Comparison of ENCODE assay signal across 8 mouse cellular contexts in genomic region chr1:171034201-171034600, GRCm38 (mm10). TPM values are rescaled to one million over a fixed set of nuclear protein-coding genes. Genes with fewer than 3 reads are reported as not detected.
DNase-seq lines count a peak whose midpoint lies in the region; ATAC-seq and TF ChIP-seq lines count a peak whose summit lies in the region.

No protein-coding gene starts in this region.

- peak overlapping the region; percentile 93 for H3K4me2 ChIP-seq in heart, embryonic 16.5 days (ENCODE audit: low read depth, low read length)
- H3K4me2 ChIP-seq in forebrain, embryonic 13.5 days = peak overlapping the region; percentile 83
- H3K4me2 ChIP-seq in liver, postnatal 0 days (ENCODE audit: low read depth, low read length) = peak overlapping the region; percentile 83

- no peak for TF ChIP-seq EP300 in liver, postnatal 0 days (IDR thresholded peaks at IDR 0.05; ENCODE audit: low read depth)

- WGBS in heart, embryonic 16.5 days = 11% methylated on average over 11 of the region's 11 CpGs
- 6% methylated on average over 11 of the region's 11 CpGs for WGBS in forebrain, embryonic 13.5 days
- WGBS in liver, postnatal 0 days (ENCODE audit: insufficient replicate concordance) = 12% methylated on average over 11 of the region's 11 CpGs

- DNase-seq in heart, adult 8-10 months (ENCODE audit: low spot score) = no peak
- no peak for DNase-seq in G1E (ENCODE audit: low spot score)
- no peak for DNase-seq in liver, postnatal 0 days
- no peak for DNase-seq in adrenal gland, adult (ENCODE audit: inconsistent age in 2 of 2, low spot score in 1 of 2)
- no peak for DNase-seq in layer of hippocampus, postnatal 36 days

- no peaks in the 10 kb centered on the region for H3K36me3 ChIP-seq in heart, embryonic 16.5 days (ENCODE audit: control insufficient read depth, insufficient read depth)
- H3K36me3 ChIP-seq in G1E (replicated peaks) = no peaks in the 10 kb centered on the region
- H3K36me3 ChIP-seq in forebrain, embryonic 13.5 days (ENCODE audit: poor library complexity, severe bottlenecking) = no peaks in the 10 kb centered on the region
- H3K36me3 ChIP-seq in liver, postnatal 0 days (replicated peaks; ENCODE audit: insufficient read depth, low read length) = no peaks in the 10 kb centered on the region

- peak overlapping the region; percentile 64 for H3K4me3 ChIP-seq in heart, embryonic 16.5 days (ENCODE audit: low read length)
- peak overlapping the region; percentile 70; the same call in 1 of the 2 replicates for H3K4me3 ChIP-seq in G1E (ENCODE audit: low read depth, low read length)
- H3K4me3 ChIP-seq in forebrain, embryonic 13.5 days = peak overlapping the region; percentile 59
- H3K4me3 ChIP-seq in liver, postnatal 0 days (ENCODE audit: low read depth, low read length) = peak overlapping the region; percentile 55

- peaks cover 23% of the 10 kb centered on the region for H3K27me3 ChIP-seq in heart, embryonic 16.5 days (ENCODE audit: control insufficient read depth, insufficient read depth, low read length)
- H3K27me3 ChIP-seq in G1E (ENCODE audit: insufficient read depth, low read length) = peaks cover 14% of the 10 kb centered on the region; the same call in 1 of the 2 replicates
- H3K27me3 ChIP-seq in forebrain, embryonic 13.5 days = peaks cover 43% of the 10 kb centered on the region
- no peaks in the 10 kb centered on the region; the same call in 1 of the 2 replicates for H3K27me3 ChIP-seq in liver, postnatal 0 days (ENCODE audit: insufficient read depth, low read length)

- H3K9me3 ChIP-seq in heart, embryonic 16.5 days (replicated peaks; ENCODE audit: control insufficient read depth, low read length) = peaks cover 3% of the 10 kb centered on the region; the same call in 1 of the 2 replicates
- H3K9me3 ChIP-seq in G1E (replicated peaks) = no peaks in the 10 kb centered on the region
- no peaks in the 10 kb centered on the region for H3K9me3 ChIP-seq in forebrain, embryonic 13.5 days (replicated peaks)
- H3K9me3 ChIP-seq in liver, postnatal 0 days (ENCODE audit: low read length) = no peaks in the 10 kb centered on the region

- H3K27ac ChIP-seq in heart, embryonic 16.5 days (ENCODE audit: low read length) = no peak overlapping the region
- H3K27ac ChIP-seq in forebrain, embryonic 13.5 days = no peak overlapping the region
- H3K27ac ChIP-seq in liver, postnatal 0 days (ENCODE audit: low read depth) = no peak overlapping the region

- TF ChIP-seq CTCF in G1E (IDR thresholded peaks at IDR 0.05; ENCODE audit: low read depth, low read length) = no peak
- no peak for TF ChIP-seq CTCF in liver, postnatal 0 days (IDR thresholded peaks at IDR 0.05; ENCODE audit: low read depth)

- peak overlapping the region; percentile 34; the same call in 1 of the 2 replicates for H3K9ac ChIP-seq in heart, embryonic 16.5 days (ENCODE audit: low read length)
- H3K9ac ChIP-seq in forebrain, embryonic 13.5 days = peak overlapping the region; percentile 48
- H3K9ac ChIP-seq in liver, postnatal 0 days (replicated peaks) = no peak overlapping the region

- H3K4me1 ChIP-seq in heart, embryonic 16.5 days (ENCODE audit: control insufficient read depth, insufficient read depth, low read length) = peaks cover 3% of the 10 kb centered on the region
- peaks cover 42% of the 10 kb centered on the region for H3K4me1 ChIP-seq in G1E (ENCODE audit: insufficient read depth, low read depth, low read length)
- peaks cover 28% of the 10 kb centered on the region for H3K4me1 ChIP-seq in forebrain, embryonic 13.5 days
- peaks cover 23% of the 10 kb centered on the region for H3K4me1 ChIP-seq in liver, postnatal 0 days (ENCODE audit: insufficient read depth)

- no peak for ATAC-seq in heart, embryonic 16.5 days (replicated peaks; ENCODE audit: extremely low read depth, insufficient read depth, low FRiP score)
- no peak for ATAC-seq in G1E (ENCODE audit: extremely low read depth, insufficient number of reproducible peaks, low FRiP score, poor library complexity, severe bottlenecking)
- no peak for ATAC-seq in forebrain, embryonic 13.5 days
- ATAC-seq in liver, postnatal 0 days = no peak
- no peak for ATAC-seq in frontal cortex, adult (ENCODE audit: low TSS enrichment)

RNA-seq across cellular contexts. Expression of gene Fcgr4, which starts 15.5 kb away (rescaled TPM):
- 1.1 and 1.3 TPM in 2 replicates for polyA plus RNA-seq in heart, embryonic 16.5 days (2015; fragmentation: Nextera tagmentation; extraction: Ambion mirVana)
- 1 to 10 TPM in 1 of 4 experiments, under 1 TPM in 2, not detected in 1; 0.22 to 1.4 (median 0.50) TPM for total RNA-seq in heart, adult 8-10 months (2022)
- total RNA-seq in G1E (2014; fragmentation: Nextera tagmentation) (not detected in 2 replicates), G1E (2017) (0.12 and 0.22 TPM in 2 replicates)
- polyA plus RNA-seq in G1E (2012) = 0.03 TPM in 1 of 2 replicates, not detected in the other
- polyA plus RNA-seq in forebrain, embryonic 13.5 days (2015; fragmentation: Nextera tagmentation; extraction: Ambion mirVana) = 0.33 TPM in 1 of 2 replicates, not detected in the other
- polyA plus RNA-seq in liver, postnatal 0 days (2015; fragmentation: Nextera tagmentation; extraction: Ambion mirVana) = 9.4 and 9.7 TPM in 2 replicates
- total RNA-seq in layer of hippocampus, postnatal 36 days (2021) = under 1 TPM in 1 of 2 experiments, not detected in 1; 0.30 TPM

RNA-seq across cellular contexts. Expression of gene Fcgr3, which starts 30.5 kb away (rescaled TPM):
- polyA plus RNA-seq in heart, embryonic 16.5 days (2015; fragmentation: Nextera tagmentation; extraction: Ambion mirVana) = 10.2 and 10.7 TPM in 2 replicates
- 10 to 100 TPM in 2 of 4 experiments, 1 to 10 TPM in 2; 7.8 to 13.7 (median 9.7) TPM for total RNA-seq in heart, adult 8-10 months (2022)
- 7.3 and 9.3 TPM in 2 replicates for total RNA-seq in G1E (2014; fragmentation: Nextera tagmentation)
- 99.6 and 123 TPM in 2 replicates for total RNA-seq in G1E (2017)
- polyA plus RNA-seq in G1E (2012) = 0.91 and 1.5 TPM in 2 replicates
- polyA plus RNA-seq in forebrain, embryonic 13.5 days (2015; fragmentation: Nextera tagmentation; extraction: Ambion mirVana) = 3.5 and 3.8 TPM in 2 replicates
- polyA plus RNA-seq in liver, postnatal 0 days (2015; fragmentation: Nextera tagmentation; extraction: Ambion mirVana) = 40.3 and 41.8 TPM in 2 replicates
- total RNA-seq in layer of hippocampus, postnatal 36 days (2021) = 10 to 100 TPM in 1 of 2 experiments, 1 to 10 TPM in 1; 9.7 to 10.4 TPM

RNA-seq across cellular contexts. Expression of gene Fcgr2b, which starts 57.9 kb away (rescaled TPM):
- 2.5 and 3.0 TPM in 2 replicates for polyA plus RNA-seq in heart, embryonic 16.5 days (2015; fragmentation: Nextera tagmentation; extraction: Ambion mirVana)
- total RNA-seq in heart, adult 8-10 months (2022) = 10 to 100 TPM in 1 of 4 experiments, 1 to 10 TPM in 3; 3.9 to 10.6 (median 5.7) TPM
- total RNA-seq in G1E (2014; fragmentation: Nextera tagmentation) (5.5 and 5.8 TPM in 2 replicates), G1E (2017) (20.5 and 22.1 TPM in 2 replicates)
- polyA plus RNA-seq in G1E (2012) = 0.24 and 0.46 TPM in 2 replicates
- 0.12 and 0.26 TPM in 2 replicates for polyA plus RNA-seq in forebrain, embryonic 13.5 days (2015; fragmentation: Nextera tagmentation; extraction: Ambion mirVana)
- 18.0 and 18.7 TPM in 2 replicates for polyA plus RNA-seq in liver, postnatal 0 days (2015; fragmentation: Nextera tagmentation; extraction: Ambion mirVana)
- 1 to 10 TPM; 4.5 to 4.6 TPM for total RNA-seq in layer of hippocampus, postnatal 36 days (2021)
